Mouse (Mus musculus): ENCODE data around the gene Polr2a.

Polr2a gene

GRCm38 (mm10) chr11:69784793-69785272 is 26.4 kb upstream of the Polr2a start:
- no peak for DNase-seq (ENCODE audit: low spot score in 2 of 2)

GRCm38 (mm10) chr11:69781828-69782227 is 23.4 kb upstream of the Polr2a start:
- DNase-seq (ENCODE audit: low spot score in 2 of 2) = no peak

GRCm38 (mm10) chr11:69778985-69779384 is 20.5 kb upstream of the Polr2a start:
- no peak for DNase-seq (ENCODE audit: low spot score in 2 of 2)

- no peak for DNase-seq (ENCODE audit: low spot score in 2 of 2)
These were observed 20.0 kb upstream of the Polr2a start for GRCm38 (mm10) chr11:69778258-69778982.

- no peak for DNase-seq (ENCODE audit: low spot score in 2 of 2)
These were observed 19.2 kb upstream of the Polr2a start for GRCm38 (mm10) chr11:69777504-69778257.

GRCm38 (mm10) chr11:69776488-69776887 is 18.1 kb upstream of the Polr2a start:
- no peak for DNase-seq (ENCODE audit: low spot score in 2 of 2)

GRCm38 (mm10) chr11:69775716-69776115 is 17.3 kb upstream of the Polr2a start:
- DNase-seq (ENCODE audit: low spot score in 2 of 2) = no peak

GRCm38 (mm10) chr11:69774961-69775360 is 16.5 kb upstream of the Polr2a start:
- DNase-seq (ENCODE audit: low spot score in 2 of 2) = no peak

- no peak for DNase-seq (ENCODE audit: low spot score in 2 of 2)
These were observed 9.1 kb upstream of the Polr2a start for GRCm38 (mm10) chr11:69767625-69767909.

- DNase-seq (ENCODE audit: low spot score in 2 of 2) = no peak
These were observed 8.6 kb upstream of the Polr2a start for GRCm38 (mm10) chr11:69766872-69767624.

GRCm38 (mm10) chr11:69766126-69766609 is 7.7 kb upstream of the Polr2a start:
- peak; percentile 54 to 57 for DNase-seq (ENCODE audit: low spot score in 2 of 2)

- no peak for DNase-seq (ENCODE audit: low spot score in 2 of 2)
These were observed 7.0 kb upstream of the Polr2a start, which contains the start of gene Zbtb4 for GRCm38 (mm10) chr11:69765221-69766125. Gene Zbtb4, plus strand, starts transcription at chr11:69765912.

- DNase-seq (ENCODE audit: low spot score in 2 of 2) = no peak
These were observed 5.1 kb upstream of the Polr2a start for GRCm38 (mm10) chr11:69763551-69763950.

GRCm38 (mm10) chr11:69761868-69762267 is 3.4 kb upstream of the Polr2a start, which contains the start of gene Slc35g3:
Gene Slc35g3, minus strand, starts transcription at chr11:69761968.
- no peak for DNase-seq (ENCODE audit: low spot score in 2 of 2)

GRCm38 (mm10) chr11:69760901-69761200 is 2.4 kb upstream of the Polr2a start:
- no peak for DNase-seq (ENCODE audit: low spot score in 2 of 2)

- DNase-seq (ENCODE audit: low spot score in 2 of 2) = no peak
These were observed 1.9 kb upstream of the Polr2a start for GRCm38 (mm10) chr11:69760160-69760900.

GRCm38 (mm10) chr11:69758971-69759721 is 709 bp upstream of the Polr2a start:
- DNase-seq (ENCODE audit: low spot score in 2 of 2) = peak; percentile 81 to 88

- DNase-seq (ENCODE audit: low spot score in 2 of 2) = peak; percentile 91 to 94
These were observed 364 bp downstream of the Polr2a start for GRCm38 (mm10) chr11:69758090-69758456.

- no peak for DNase-seq (ENCODE audit: low spot score in 2 of 2)
These were observed 941 bp downstream of the Polr2a start for GRCm38 (mm10) chr11:69757303-69758089.
